Comparison of ENCODE assay signal across 28 mouse cellular contexts in the genomic region with DNA sequence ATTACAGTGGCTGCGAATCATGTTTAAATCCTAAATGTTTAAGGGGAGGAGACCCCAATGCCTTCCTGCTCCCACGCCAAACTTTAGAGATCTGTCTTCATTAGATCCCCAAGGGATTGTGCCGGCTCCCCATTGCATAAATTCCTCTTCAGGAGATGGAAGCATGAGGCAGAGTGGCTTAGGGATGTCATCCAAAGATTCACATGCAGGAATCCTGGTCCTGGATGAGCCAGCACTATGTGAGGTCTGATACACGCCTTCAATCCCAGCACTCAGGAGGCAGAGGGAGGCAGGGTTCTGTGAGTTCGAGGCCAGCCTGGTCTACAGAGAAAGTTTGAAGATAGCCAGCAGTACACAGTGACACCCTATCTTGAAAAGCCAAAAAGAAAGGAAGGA.
"Had no signal": no experiment of that assay in that cellular context is flagged by ENCODE, and none has a peak within 500 bp of the region (broad histone marks: within the 10 kb centered on the region; RNA-seq: fewer than 3 reads in every experiment).

No protein-coding gene starts in this region.

- H3K9ac ChIP-seq: embryonic facial prominence, embryonic 12.5 days; embryonic facial prominence, embryonic 13.5 days; embryonic facial prominence, embryonic 15.5 days; forebrain, embryonic 12.5 days; forebrain, embryonic 13.5 days; forebrain, embryonic 15.5 days; forebrain, postnatal 0 days had no signal

- H3K9me3 ChIP-seq: embryonic facial prominence, embryonic 10.5 days; embryonic facial prominence, embryonic 12.5 days; embryonic facial prominence, embryonic 13.5 days; embryonic facial prominence, embryonic 15.5 days; forebrain, embryonic 10.5 days; forebrain, embryonic 12.5 days; forebrain, embryonic 13.5 days; forebrain, embryonic 15.5 days had no signal

- H3K4me1 ChIP-seq: embryonic facial prominence, embryonic 12.5 days; embryonic facial prominence, embryonic 15.5 days had no signal

- H3K27me3 ChIP-seq: embryonic facial prominence, embryonic 12.5 days; embryonic facial prominence, embryonic 13.5 days; embryonic facial prominence, embryonic 15.5 days; forebrain, embryonic 12.5 days; forebrain, embryonic 13.5 days; forebrain, embryonic 15.5 days had no signal

- H3K27ac ChIP-seq: embryonic facial prominence, embryonic 10.5 days; embryonic facial prominence, embryonic 12.5 days; embryonic facial prominence, embryonic 13.5 days; embryonic facial prominence, embryonic 15.5 days; forebrain, embryonic 12.5 days; forebrain, embryonic 13.5 days; forebrain, embryonic 15.5 days; gastrocnemius, adult 2 months had no signal

- H3K4me2 ChIP-seq: embryonic facial prominence, embryonic 12.5 days; embryonic facial prominence, embryonic 13.5 days; embryonic facial prominence, embryonic 15.5 days; forebrain, embryonic 12.5 days; forebrain, embryonic 13.5 days; forebrain, embryonic 15.5 days had no signal

- H3K36me3 ChIP-seq: embryonic facial prominence, embryonic 10.5 days; embryonic facial prominence, embryonic 12.5 days; embryonic facial prominence, embryonic 13.5 days; embryonic facial prominence, embryonic 15.5 days; forebrain, embryonic 10.5 days; forebrain, embryonic 12.5 days; forebrain, embryonic 15.5 days had no signal

- H3K4me3 ChIP-seq: embryonic facial prominence, embryonic 10.5 days; embryonic facial prominence, embryonic 12.5 days; embryonic facial prominence, embryonic 13.5 days; embryonic facial prominence, embryonic 15.5 days; erythroblast, embryonic 14.5 days; forebrain, embryonic 10.5 days; forebrain, embryonic 12.5 days; forebrain, embryonic 13.5 days; forebrain, embryonic 15.5 days; gastrocnemius, adult 2 months had no signal

- ATAC-seq: forebrain, embryonic 13.5 days; forebrain, embryonic 14.5 days; forebrain, embryonic 15.5 days; forebrain, embryonic 16.5 days; forebrain, postnatal 0 days had no signal

- DNase-seq: cerebellum, adult 18-20 months; cerebellum, adult 2 months; cerebellum, adult 8-10 months; cerebellum, adult 9-10 months; cerebellum, adult 9-11 months; cerebellum, postnatal 10 days; cerebellum, postnatal 14 days; cerebellum, postnatal 25 days; cerebellum, postnatal 36 days; embryo, embryonic 11 days; forebrain, postnatal 0 days; gastrocnemius, adult 2 months; gastrocnemius, postnatal 10 days; gastrocnemius, postnatal 14 days; gastrocnemius, postnatal 25 days; gastrocnemius, postnatal 36 days; heart, adult 11 months had no signal
